Mouse (Mus musculus): ENCODE data around the gene Nlrp9b.
A peak's percentile ranks its signal among the peaks of the same experiment; 100 is the strongest.
"Not testable (repeated sequence)": the region's sequence is repeated elsewhere in the genome, so short reads cannot be mapped to it uniquely, and the experiment has no call there.

Gene Nlrp9b

GRCm38 (mm10) chr7:19991165-19991564 lies at the start of gene Nlrp9b:
Gene Nlrp9b, plus strand, starts transcription at chr7:19991465.
- H3K36me3 ChIP-seq (ENCODE audit: control insufficient read depth, insufficient read depth, low read length, poor library complexity, severe bottlenecking); H3K27me3 ChIP-seq (ENCODE audit: control insufficient read depth, insufficient read depth, low read length, poor library complexity, severe bottlenecking); DNase-seq (ENCODE audit: low read depth, low spot score): not testable (repeated sequence)

GRCm38 (mm10) chr7:19944709-19945108 lies 46.6 kb upstream of the Nlrp9b start:
- no peak for DNase-seq (ENCODE audit: low read depth, low spot score)
- H3K36me3 ChIP-seq (ENCODE audit: control insufficient read depth, insufficient read depth, low read length, poor library complexity, severe bottlenecking): no peaks in the 10 kb centered on the region
- H3K27me3 ChIP-seq (ENCODE audit: control insufficient read depth, insufficient read depth, low read length, poor library complexity, severe bottlenecking): no peaks in the 10 kb centered on the region

- H3K36me3 ChIP-seq (ENCODE audit: control insufficient read depth, insufficient read depth, low read length, poor library complexity, severe bottlenecking): no peaks in the 10 kb centered on the region
- H3K27me3 ChIP-seq (ENCODE audit: control insufficient read depth, insufficient read depth, low read length, poor library complexity, severe bottlenecking): no peaks in the 10 kb centered on the region
- DNase-seq (ENCODE audit: low read depth, low spot score): no peak
These were observed 46.1 kb upstream of the Nlrp9b start for GRCm38 (mm10) chr7:19945201-19945600.

- DNase-seq (ENCODE audit: low read depth, low spot score): no peak
- no peaks in the 10 kb centered on the region for H3K36me3 ChIP-seq (ENCODE audit: control insufficient read depth, insufficient read depth, low read length, poor library complexity, severe bottlenecking)
- H3K27me3 ChIP-seq (ENCODE audit: control insufficient read depth, insufficient read depth, low read length, poor library complexity, severe bottlenecking): no peaks in the 10 kb centered on the region
These were observed 45.3 kb upstream of the Nlrp9b start for GRCm38 (mm10) chr7:19945821-19946515.

GRCm38 (mm10) chr7:19948956-19949355 lies 42.3 kb upstream of the Nlrp9b start:
- no peak for DNase-seq (ENCODE audit: low read depth, low spot score)
- no peaks in the 10 kb centered on the region for H3K36me3 ChIP-seq (ENCODE audit: control insufficient read depth, insufficient read depth, low read length, poor library complexity, severe bottlenecking)
- no peaks in the 10 kb centered on the region for H3K27me3 ChIP-seq (ENCODE audit: control insufficient read depth, insufficient read depth, low read length, poor library complexity, severe bottlenecking)

GRCm38 (mm10) chr7:19949996-19950395 lies 41.3 kb upstream of the Nlrp9b start:
- no peak for DNase-seq (ENCODE audit: low read depth, low spot score)

GRCm38 (mm10) chr7:19950589-19950988 lies 40.7 kb upstream of the Nlrp9b start, which contains the start of gene Igsf23:
Gene Igsf23, minus strand, starts transcription at chr7:19950756.
- DNase-seq (ENCODE audit: low read depth, low spot score): no peak
- Histone ChIP-seq H3K27me3 (ENCODE audit: control insufficient read depth, insufficient read depth, low read length, poor library complexity, severe bottlenecking) (no peaks in the 10 kb centered on the region), H3K36me3 (ENCODE audit: control insufficient read depth, insufficient read depth, low read length, poor library complexity, severe bottlenecking) (no peaks in the 10 kb centered on the region)

More at GRCm38 (mm10) chr7:19949996-19950395, 41.3 kb upstream of the Nlrp9b start:
- H3K27me3 ChIP-seq (ENCODE audit: control insufficient read depth, insufficient read depth, low read length, poor library complexity, severe bottlenecking): no peaks in the 10 kb centered on the region
- no peaks in the 10 kb centered on the region for H3K36me3 ChIP-seq (ENCODE audit: control insufficient read depth, insufficient read depth, low read length, poor library complexity, severe bottlenecking)

- Histone ChIP-seq H3K36me3 (ENCODE audit: control insufficient read depth, insufficient read depth, low read length, poor library complexity, severe bottlenecking) (no peaks in the 10 kb centered on the region), H3K27me3 (ENCODE audit: control insufficient read depth, insufficient read depth, low read length, poor library complexity, severe bottlenecking) (no peaks in the 10 kb centered on the region)
- no peak for DNase-seq (ENCODE audit: low read depth, low spot score)
These were observed 38.8 kb upstream of the Nlrp9b start for GRCm38 (mm10) chr7:19952320-19952986.

GRCm38 (mm10) chr7:19953054-19953453 lies 38.2 kb upstream of the Nlrp9b start:
- Histone ChIP-seq H3K36me3 (ENCODE audit: control insufficient read depth, insufficient read depth, low read length, poor library complexity, severe bottlenecking) (no peaks in the 10 kb centered on the region), H3K27me3 (ENCODE audit: control insufficient read depth, insufficient read depth, low read length, poor library complexity, severe bottlenecking) (no peaks in the 10 kb centered on the region)
- DNase-seq (ENCODE audit: low read depth, low spot score): no peak

- no peak for DNase-seq (ENCODE audit: low read depth, low spot score)
- no peaks in the 10 kb centered on the region for H3K27me3 ChIP-seq (ENCODE audit: control insufficient read depth, insufficient read depth, low read length, poor library complexity, severe bottlenecking)
- no peaks in the 10 kb centered on the region for H3K36me3 ChIP-seq (ENCODE audit: control insufficient read depth, insufficient read depth, low read length, poor library complexity, severe bottlenecking)
These were observed 35.4 kb upstream of the Nlrp9b start for GRCm38 (mm10) chr7:19955861-19956260.

- no peaks in the 10 kb centered on the region for H3K27me3 ChIP-seq (ENCODE audit: control insufficient read depth, insufficient read depth, low read length, poor library complexity, severe bottlenecking)
- DNase-seq (ENCODE audit: low read depth, low spot score): peak; percentile 90
- no peaks in the 10 kb centered on the region for H3K36me3 ChIP-seq (ENCODE audit: control insufficient read depth, insufficient read depth, low read length, poor library complexity, severe bottlenecking)
These were observed 34.9 kb upstream of the Nlrp9b start for GRCm38 (mm10) chr7:19956341-19956781.

GRCm38 (mm10) chr7:19962423-19962822 lies 28.8 kb upstream of the Nlrp9b start:
- no peak for DNase-seq (ENCODE audit: low read depth, low spot score)
- no peaks in the 10 kb centered on the region for H3K36me3 ChIP-seq (ENCODE audit: control insufficient read depth, insufficient read depth, low read length, poor library complexity, severe bottlenecking)
- no peaks in the 10 kb centered on the region for H3K27me3 ChIP-seq (ENCODE audit: control insufficient read depth, insufficient read depth, low read length, poor library complexity, severe bottlenecking)

- H3K27me3 ChIP-seq (ENCODE audit: control insufficient read depth, insufficient read depth, low read length, poor library complexity, severe bottlenecking): no peaks in the 10 kb centered on the region
- no peak for DNase-seq (ENCODE audit: low read depth, low spot score)
- no peaks in the 10 kb centered on the region for H3K36me3 ChIP-seq (ENCODE audit: control insufficient read depth, insufficient read depth, low read length, poor library complexity, severe bottlenecking)
These were observed 26.2 kb upstream of the Nlrp9b start, which contains the start of gene Ceacam20 for GRCm38 (mm10) chr7:19964985-19965579. Gene Ceacam20, plus strand, starts transcription at chr7:19965412.

- Histone ChIP-seq H3K27me3 (ENCODE audit: control insufficient read depth, insufficient read depth, low read length, poor library complexity, severe bottlenecking) (no peaks in the 10 kb centered on the region), H3K36me3 (ENCODE audit: control insufficient read depth, insufficient read depth, low read length, poor library complexity, severe bottlenecking) (no peaks in the 10 kb centered on the region)
- no peak for DNase-seq (ENCODE audit: low read depth, low spot score)
These were observed 22.2 kb upstream of the Nlrp9b start for GRCm38 (mm10) chr7:19969106-19969505.

GRCm38 (mm10) chr7:19969541-19970090 lies 21.6 kb upstream of the Nlrp9b start:
- no peaks in the 10 kb centered on the region for H3K27me3 ChIP-seq (ENCODE audit: control insufficient read depth, insufficient read depth, low read length, poor library complexity, severe bottlenecking)
- H3K36me3 ChIP-seq (ENCODE audit: control insufficient read depth, insufficient read depth, low read length, poor library complexity, severe bottlenecking): no peaks in the 10 kb centered on the region
- no peak for DNase-seq (ENCODE audit: low read depth, low spot score)

All from splenic B cell, adult 2 months (primary cell).